Mouse (Mus musculus): ENCODE results near the gene Nrip1. TPM values are rescaled to one million over a fixed set of nuclear protein-coding genes. Genes with fewer than 3 reads are reported as not detected.

Gene Nrip1
- polyA plus RNA-seq, 1 experiment from 2014 or later, result 28.5 TPM

DNA sequence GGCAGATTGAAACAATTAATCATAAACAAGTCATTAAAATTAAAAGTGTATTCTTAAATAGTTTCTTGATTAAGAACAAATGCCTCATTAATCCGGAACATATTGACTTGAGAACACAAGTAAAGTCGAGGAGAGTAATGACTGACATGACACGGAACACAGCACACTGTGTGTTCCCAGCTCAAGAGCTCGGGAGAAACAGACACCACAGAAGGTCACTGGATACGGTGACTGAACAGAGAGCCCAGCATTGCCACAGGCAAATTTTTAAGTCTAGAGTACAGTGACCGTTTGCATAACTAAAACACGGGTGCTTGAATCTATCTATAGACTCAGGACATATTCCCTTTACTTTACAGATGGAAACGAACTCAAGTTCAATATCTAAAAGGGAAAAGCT is 134.3 kb downstream of the Nrip1 start:
- ATAC-seq (ENCODE audit: insufficient number of reproducible peaks, low FRiP score), result no peak
- Histone ChIP-seq H3K27me3 (replicated peaks) (no peaks in the 10 kb centered on the region), H3K36me3 (no peaks in the 10 kb centered on the region), H3K4me2 (no peak overlapping the region), H3K9ac (no peak overlapping the region), H3K4me1 (replicated peaks) (no peaks in the 10 kb centered on the region), H3K9me3 (replicated peaks) (no peaks in the 10 kb centered on the region), H3K27ac (ENCODE audit: poor library complexity, severe bottlenecking) (no peak overlapping the region), H3K4me3 (no peak overlapping the region)
- WGBS, result 77% methylated on average over 8 of the region's 8 CpGs

- ATAC-seq (ENCODE audit: insufficient number of reproducible peaks, low FRiP score), result no peak
- H3K9ac ChIP-seq, result no peak overlapping the region
- no peaks in the 10 kb centered on the region for H3K27me3 ChIP-seq (replicated peaks)
Measured at GRCm38 (mm10) chr16:76238784-76239183, 134.8 kb downstream of the Nrip1 start.

More at GRCm38 (mm10) chr16:76238784-76239183, 134.8 kb downstream of the Nrip1 start:
- H3K9me3 ChIP-seq (replicated peaks), result no peaks in the 10 kb centered on the region
- WGBS, result 87% methylated on average over 4 of the region's 4 CpGs
- H3K4me2 ChIP-seq, result no peak overlapping the region
- H3K27ac ChIP-seq (ENCODE audit: poor library complexity, severe bottlenecking), result no peak overlapping the region
- no peak overlapping the region for H3K4me3 ChIP-seq
- no peaks in the 10 kb centered on the region for H3K4me1 ChIP-seq (replicated peaks)
- H3K36me3 ChIP-seq, result no peaks in the 10 kb centered on the region
